Mouse (Mus musculus) liver, embryonic 12.5 days (tissue): Measurements from ENCODE around the gene Cdt1. TPM values are rescaled to one million over a fixed set of nuclear protein-coding genes. Genes with fewer than 3 reads are reported as not detected.

Source experiments
- ATAC-seq: fragments of 200-750 bp; cut with Nextera tagmentation; 2 replicates; pipeline ENCODE4 v1.8.0; 2017; ENCODE audit warnings: moderate number of reproducible peaks, mild to moderate bottlenecking, moderate library complexity
- H3K27ac ChIP-seq: fragments of 300-500 bp; sonication (generic); 2 replicates; pipeline ENCODE4 v1.5.1; 2016; ENCODE audit warnings: mild to moderate bottlenecking
- H3K27me3 ChIP-seq: fragments of 300-500 bp; sonication (generic); replicated peaks from 2 replicates; pipeline ENCODE4 v1.6.1; 2016; ENCODE audit warnings: mild to moderate bottlenecking, moderate library complexity
- H3K36me3 ChIP-seq: fragments of 300-500 bp; sonication (generic); 2 replicates; pipeline ENCODE4 v1.6.1; 2016; ENCODE audit warnings: mild to moderate bottlenecking, moderate library complexity
- H3K4me1 ChIP-seq: fragments of 300-500 bp; sonication (generic); 2 replicates; pipeline ENCODE4 v1.6.1; 2016
- H3K4me2 ChIP-seq: fragments of 300-500 bp; sonication (generic); 2 replicates; pipeline ENCODE4 v1.6.1; 2016; ENCODE audit warnings: mild to moderate bottlenecking, moderate library complexity
- H3K4me3 ChIP-seq: fragments of 300-500 bp; sonication (generic); 2 replicates; pipeline ENCODE4 v1.5.1; 2016; ENCODE audit warnings: mild to moderate bottlenecking, moderate library complexity
- H3K9ac ChIP-seq: fragments of 300-500 bp; sonication (generic); 2 replicates; pipeline ENCODE4 v1.6.1; 2016; ENCODE audit warnings: mild to moderate bottlenecking, moderate library complexity
- H3K9me3 ChIP-seq: fragments of 300-500 bp; sonication (generic); replicated peaks from 2 replicates; pipeline ENCODE4 v1.6.1; 2016; ENCODE audit warnings: mild to moderate bottlenecking, moderate library complexity
- WGBS: fragments of 180-500 bp; shearing (Covaris S2); methylation state at CpG from one replicate; pipeline ENCODE4 v1.1.7; 2016; ENCODE audit not compliant: insufficient replicate concordance; 5-methylcytosine and 5-hydroxymethylcytosine counted together
- polyA plus RNA-seq: library from polyadenylated mRNA; unstranded; fragments of >200 nt; fragmentation: Nextera tagmentation; extraction: Ambion mirVana; gene quantifications from 2 replicates; pipeline ENCODE4 v1.2.1, GENCODE M21; 2016

Gene Cdt1
- polyA plus RNA-seq, 1 experiment from 2014 or later = 65.7 TPM

DNA sequence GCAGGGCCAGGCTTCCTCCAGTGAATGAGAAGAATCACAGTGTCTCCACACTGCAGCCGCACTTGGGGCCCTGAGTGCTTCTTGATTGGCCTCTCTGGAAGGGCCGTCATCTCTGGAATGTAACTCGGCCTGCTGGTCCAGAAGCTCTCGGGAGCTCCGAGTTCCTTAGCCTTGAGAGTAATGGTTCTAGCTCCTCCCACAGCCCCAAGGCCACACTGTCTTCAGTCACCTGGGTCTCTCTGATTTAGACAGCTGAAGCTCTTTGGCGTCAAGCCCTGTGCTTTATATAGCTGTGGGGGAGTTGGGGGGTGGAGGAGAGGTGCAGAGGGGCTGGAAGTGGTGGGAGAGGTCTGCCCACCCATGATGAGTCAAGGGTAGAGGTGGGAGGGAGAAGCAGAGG is 30.8 kb upstream of the Cdt1 start:
- peak overlapping the region; percentile 39 for H3K4me3 ChIP-seq
- peaks cover 95% of the 10 kb centered on the region for H3K4me1 ChIP-seq
- WGBS = 38% methylated on average over 6 of the region's 6 CpGs
- H3K4me2 ChIP-seq = peak overlapping the region; percentile 80
- peak; percentile 4; the same call in 1 of the 2 replicates for ATAC-seq
- peaks cover 67% of the 10 kb centered on the region for H3K36me3 ChIP-seq
- peak overlapping the region; percentile 71 for H3K9ac ChIP-seq
- H3K27me3 ChIP-seq = no peaks in the 10 kb centered on the region
- peak overlapping the region; percentile 95 for H3K27ac ChIP-seq
- H3K9me3 ChIP-seq = no peaks in the 10 kb centered on the region

DNA sequence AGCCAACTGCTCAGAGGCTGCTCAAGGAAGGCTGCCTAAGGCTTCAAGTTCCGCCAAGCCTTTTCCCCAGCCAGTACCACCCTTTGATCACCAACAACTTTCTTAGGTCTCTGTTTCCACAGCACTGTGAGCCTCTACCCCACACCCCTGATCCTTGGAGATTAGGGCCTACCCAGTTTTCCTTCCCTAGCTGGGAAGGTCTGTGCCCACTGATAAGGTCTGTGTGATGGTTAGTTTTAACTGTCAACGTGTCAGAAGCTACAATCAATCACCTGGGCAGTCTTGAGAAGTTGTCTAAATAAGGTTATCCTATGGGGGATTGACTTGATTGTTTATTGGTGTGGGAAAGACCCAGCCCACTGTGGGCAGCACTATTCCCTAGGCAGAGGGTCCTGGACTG is 30.0 kb upstream of the Cdt1 start:
- peak overlapping the region; percentile 80 for H3K4me2 ChIP-seq
- 23% methylated on average over 2 of the region's 2 CpGs for WGBS
- H3K4me3 ChIP-seq = peak overlapping the region; percentile 39
- no peaks in the 10 kb centered on the region for H3K27me3 ChIP-seq
- H3K27ac ChIP-seq = peak overlapping the region; percentile 95
- peak overlapping the region; percentile 71 for H3K9ac ChIP-seq
- no peaks in the 10 kb centered on the region for H3K9me3 ChIP-seq
- ATAC-seq = peak; percentile 94
- H3K4me1 ChIP-seq = peaks cover 95% of the 10 kb centered on the region
- H3K36me3 ChIP-seq = peaks cover 67% of the 10 kb centered on the region

DNA sequence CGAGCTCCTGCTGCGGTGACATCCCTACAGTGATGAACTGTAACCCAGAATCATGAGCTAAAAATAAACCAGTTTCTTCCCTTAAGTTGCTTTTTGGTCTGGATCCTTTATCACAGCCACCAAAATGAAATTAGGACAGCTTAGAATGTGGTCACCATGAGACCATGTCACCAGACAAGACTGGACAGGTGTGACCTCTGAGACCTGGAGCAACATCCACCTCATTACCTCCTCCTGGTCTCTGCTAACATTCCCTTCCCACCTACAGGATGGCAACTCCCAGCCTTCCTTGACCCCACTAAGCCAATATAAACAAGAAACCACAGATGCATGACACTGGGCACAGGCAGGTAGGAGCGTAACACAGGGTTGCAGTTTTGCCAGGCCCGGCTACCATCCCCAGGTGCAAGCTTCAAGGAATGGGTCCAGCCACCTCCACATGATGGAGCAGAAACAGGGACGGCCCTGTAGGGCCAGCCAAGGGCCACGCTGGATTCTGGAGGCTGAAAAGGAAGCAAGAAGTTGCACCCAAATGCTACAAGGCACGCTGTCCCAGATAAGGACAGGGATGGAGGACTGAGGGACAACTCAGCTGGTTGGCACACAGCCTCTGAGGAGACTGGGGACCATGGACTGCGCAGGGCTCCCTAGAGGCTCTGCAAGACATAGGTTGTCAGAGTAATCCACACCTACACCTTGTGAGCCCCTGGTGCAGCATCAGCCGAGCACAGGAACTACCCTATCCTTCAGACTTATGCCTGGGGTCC is 29.3 kb upstream of the Cdt1 start:
- Histone ChIP-seq H3K27me3 (no peaks in the 10 kb centered on the region), H3K4me1 (peaks cover 95% of the 10 kb centered on the region), H3K9ac (peak overlapping the region; percentile 71), H3K27ac (peak overlapping the region; percentile 95), H3K9me3 (no peaks in the 10 kb centered on the region), H3K36me3 (peaks cover 68% of the 10 kb centered on the region), H3K4me3 (peak overlapping the region; percentile 39), H3K4me2 (peak overlapping the region; percentile 80)
- WGBS = 58% methylated on average over 9 of the region's 9 CpGs
- peak; percentile 36 for ATAC-seq

DNA sequence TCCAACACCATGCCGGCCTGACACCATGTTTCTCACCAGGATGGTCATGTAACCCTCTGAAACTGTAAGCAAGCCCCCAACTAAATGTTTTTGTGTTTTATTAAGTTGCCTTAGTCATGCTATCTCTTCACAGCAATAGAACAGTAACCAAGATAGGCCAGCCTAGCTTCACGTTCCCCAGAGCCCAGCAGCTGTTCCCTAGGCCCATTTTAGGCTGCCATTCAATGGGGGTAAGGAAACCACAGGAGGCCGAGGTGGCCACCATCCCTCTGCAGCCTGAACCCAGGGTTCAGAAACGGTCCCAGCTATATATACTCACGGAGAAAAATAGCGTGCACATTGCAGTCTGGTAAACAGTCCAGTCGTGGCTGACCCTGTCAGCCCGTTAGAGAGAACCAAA is 23.7 kb upstream of the Cdt1 start:
- peak overlapping the region; percentile 98; the same call in 1 of the 2 replicates for H3K4me2 ChIP-seq
- H3K9me3 ChIP-seq = no peaks in the 10 kb centered on the region
- WGBS = 76% methylated on average over 8 of the region's 8 CpGs
- no peak for ATAC-seq
- peaks cover 69% of the 10 kb centered on the region for H3K36me3 ChIP-seq
- H3K4me1 ChIP-seq = peaks cover 100% of the 10 kb centered on the region
- H3K27ac ChIP-seq = peak overlapping the region; percentile 98
- H3K4me3 ChIP-seq = no peak overlapping the region
- H3K27me3 ChIP-seq = no peaks in the 10 kb centered on the region
- peak overlapping the region; percentile 99; the same call in 1 of the 2 replicates for H3K9ac ChIP-seq

DNA sequence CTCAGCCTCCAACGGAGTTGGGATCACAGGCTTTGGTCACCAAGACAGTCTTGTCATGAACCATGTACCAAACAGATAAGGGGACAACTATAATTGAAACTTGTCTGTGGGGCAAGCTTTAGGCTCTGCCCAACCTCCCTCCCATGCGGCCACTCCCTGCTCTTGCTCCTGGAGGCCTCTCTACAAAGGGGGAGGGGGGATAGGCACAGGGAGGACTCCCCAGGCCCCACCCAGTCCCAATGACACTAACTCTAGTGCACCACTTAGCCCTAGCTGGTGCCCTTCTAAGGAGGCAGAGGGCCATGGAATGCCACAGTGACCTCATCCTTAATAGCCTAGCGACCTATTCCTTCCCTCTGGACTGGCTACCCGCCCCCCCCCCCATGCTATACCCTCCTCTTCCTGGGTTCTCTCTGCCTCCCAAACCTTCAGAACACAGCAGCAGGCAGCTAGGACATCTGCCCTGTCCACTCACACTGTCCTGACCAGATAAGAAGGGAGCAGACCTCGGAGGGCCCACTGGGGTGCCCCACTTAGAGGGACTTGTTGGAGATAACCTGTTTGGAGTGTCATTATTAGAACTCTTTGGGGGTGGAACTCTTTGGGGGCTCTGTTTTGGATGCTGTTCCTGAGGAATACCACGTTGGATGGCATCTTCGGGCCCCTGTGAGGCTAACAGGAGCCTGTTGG is 21.6 kb upstream of the Cdt1 start:
- Histone ChIP-seq H3K27me3 (no peaks in the 10 kb centered on the region), H3K27ac (peak overlapping the region; percentile 98), H3K4me2 (peak overlapping the region; percentile 98), H3K36me3 (peaks cover 54% of the 10 kb centered on the region), H3K4me1 (peaks cover 91% of the 10 kb centered on the region), H3K9ac (peak overlapping the region; percentile 99), H3K4me3 (peak overlapping the region; percentile 93), H3K9me3 (no peaks in the 10 kb centered on the region)
- peak; percentile 88 for ATAC-seq
- WGBS = 21% methylated on average over 7 of the region's 7 CpGs

DNA sequence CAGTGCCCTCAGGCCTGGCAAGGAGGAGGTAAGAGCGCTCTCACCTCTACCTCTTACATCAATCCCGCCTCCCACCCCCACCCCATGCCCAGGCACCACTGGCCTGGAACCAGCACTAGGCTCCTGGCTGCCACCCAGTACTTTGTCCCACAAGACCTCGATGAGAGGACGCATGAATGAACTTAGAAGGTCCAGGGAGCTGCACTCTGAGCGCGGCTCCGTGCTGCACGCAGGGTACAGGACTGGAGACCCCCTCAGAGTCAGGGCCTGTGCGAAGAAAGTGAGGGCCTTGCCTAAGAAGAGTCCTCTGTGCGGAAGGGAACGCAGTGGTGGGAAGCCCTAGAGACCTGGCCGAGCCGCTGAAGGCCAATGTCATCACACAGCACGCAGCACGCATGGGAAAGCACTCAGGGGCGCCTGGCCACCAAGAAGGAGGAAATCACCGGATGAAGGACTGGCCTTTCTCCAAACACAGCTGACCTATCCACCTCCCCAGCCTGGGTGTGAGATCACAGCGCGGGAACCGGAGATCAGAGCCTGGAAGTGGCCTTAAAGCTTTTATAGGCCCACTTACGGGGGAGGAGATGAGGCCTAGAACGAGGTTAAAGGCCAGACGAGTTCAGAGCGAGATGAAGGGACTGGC is 20.9 kb upstream of the Cdt1 start:
- peaks cover 87% of the 10 kb centered on the region for H3K4me1 ChIP-seq
- peak overlapping the region; percentile 99 for H3K9ac ChIP-seq
- H3K27me3 ChIP-seq = no peaks in the 10 kb centered on the region
- H3K4me3 ChIP-seq = peak overlapping the region; percentile 93
- H3K9me3 ChIP-seq = no peaks in the 10 kb centered on the region
- H3K36me3 ChIP-seq = peaks cover 47% of the 10 kb centered on the region
- no peak for ATAC-seq
- peak overlapping the region; percentile 98 for H3K4me2 ChIP-seq
- WGBS = 61% methylated on average over 24 of the region's 24 CpGs
- H3K27ac ChIP-seq = peak overlapping the region; percentile 98

DNA sequence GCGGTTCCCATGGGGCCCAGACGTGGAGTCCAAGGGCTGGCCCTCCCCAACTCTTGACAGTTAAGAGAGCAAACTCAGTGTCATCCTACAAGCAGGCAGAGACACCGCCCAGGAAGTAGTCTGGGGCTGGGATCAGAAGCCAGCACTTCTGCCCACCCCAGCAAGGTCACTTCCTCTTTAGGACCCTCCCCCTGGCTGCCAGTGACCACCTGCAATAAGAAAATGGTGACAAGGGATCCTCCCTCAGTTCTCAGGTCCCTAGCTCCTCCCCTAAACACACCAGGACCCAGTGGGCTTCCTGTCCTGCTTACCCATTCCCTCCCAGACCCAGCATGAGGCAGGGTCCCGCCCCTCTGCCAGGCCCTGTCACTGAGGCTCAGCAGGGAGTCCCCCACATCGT is 20.0 kb upstream of the Cdt1 start:
- peak overlapping the region; percentile 93 for H3K4me3 ChIP-seq
- peak overlapping the region; percentile 99 for H3K9ac ChIP-seq
- peaks cover 38% of the 10 kb centered on the region for H3K36me3 ChIP-seq
- peak overlapping the region; percentile 98 for H3K27ac ChIP-seq
- H3K4me2 ChIP-seq = peak overlapping the region; percentile 98
- WGBS = 4% methylated on average over 5 of the region's 5 CpGs
- peak; percentile 71 for ATAC-seq
- H3K4me1 ChIP-seq = peaks cover 81% of the 10 kb centered on the region
- H3K9me3 ChIP-seq = no peaks in the 10 kb centered on the region
- H3K27me3 ChIP-seq = no peaks in the 10 kb centered on the region

DNA sequence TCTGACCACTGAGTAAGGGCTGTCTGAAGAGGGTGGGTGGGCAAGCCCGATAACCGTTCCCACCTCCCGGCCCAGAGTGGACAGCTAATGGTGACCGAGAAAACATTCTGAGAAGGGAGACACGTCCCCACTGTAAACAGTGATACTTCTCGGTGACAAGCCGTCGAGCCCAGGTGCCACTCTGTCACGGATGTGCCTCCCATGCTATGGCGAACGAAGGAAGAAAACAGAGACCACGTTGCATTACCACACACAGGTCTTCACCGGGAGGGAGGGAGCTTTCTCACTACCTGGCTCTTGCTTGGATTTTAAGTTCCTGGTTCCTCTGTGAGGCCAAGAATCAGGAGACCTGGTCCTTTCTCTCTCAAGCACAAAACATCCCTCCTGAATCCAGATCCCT is 19.5 kb upstream of the Cdt1 start:
- peak overlapping the region; percentile 93 for H3K4me3 ChIP-seq
- H3K27me3 ChIP-seq = no peaks in the 10 kb centered on the region
- no peaks in the 10 kb centered on the region for H3K9me3 ChIP-seq
- H3K4me1 ChIP-seq = peaks cover 77% of the 10 kb centered on the region
- peak overlapping the region; percentile 98 for H3K4me2 ChIP-seq
- peaks cover 33% of the 10 kb centered on the region for H3K36me3 ChIP-seq
- H3K9ac ChIP-seq = peak overlapping the region; percentile 99
- H3K27ac ChIP-seq = peak overlapping the region; percentile 98
- ATAC-seq = no peak
- 27% methylated on average over 13 of the region's 13 CpGs for WGBS

DNA sequence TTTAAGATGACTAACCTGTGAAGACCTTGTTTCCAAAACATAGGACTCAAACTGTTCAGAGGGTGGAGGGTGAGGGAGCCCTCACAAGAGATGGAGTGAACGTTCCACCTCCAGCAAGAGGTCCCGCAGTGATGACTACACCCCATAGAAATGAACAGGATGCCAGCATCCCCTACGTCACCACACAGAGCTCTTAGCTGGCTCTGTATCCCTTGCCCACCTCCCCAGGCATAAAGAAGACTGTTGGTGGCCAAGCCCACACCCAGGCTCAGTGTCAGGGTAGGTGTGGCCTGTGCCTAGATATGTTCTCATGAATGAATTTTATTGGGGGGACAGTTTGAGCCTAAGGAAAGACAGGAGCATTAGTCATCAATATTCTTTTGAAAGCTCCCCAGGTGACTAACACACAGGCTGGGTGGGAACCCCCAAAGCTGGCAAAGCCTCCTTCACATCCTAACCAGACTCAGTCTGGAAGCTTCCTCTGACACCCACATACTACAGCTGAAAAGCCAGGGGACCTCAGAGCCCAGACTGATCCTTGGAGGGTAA is 18.9 kb upstream of the Cdt1 start:
- H3K9me3 ChIP-seq = no peaks in the 10 kb centered on the region
- no peak for ATAC-seq
- WGBS = 65% methylated on average over 3 of the region's 3 CpGs
- H3K27ac ChIP-seq = peak overlapping the region; percentile 98
- H3K4me1 ChIP-seq = peaks cover 77% of the 10 kb centered on the region
- peaks cover 27% of the 10 kb centered on the region for H3K36me3 ChIP-seq
- H3K4me2 ChIP-seq = peak overlapping the region; percentile 98
- H3K27me3 ChIP-seq = no peaks in the 10 kb centered on the region
- peak overlapping the region; percentile 99 for H3K9ac ChIP-seq
- H3K4me3 ChIP-seq = peak overlapping the region; percentile 93

DNA sequence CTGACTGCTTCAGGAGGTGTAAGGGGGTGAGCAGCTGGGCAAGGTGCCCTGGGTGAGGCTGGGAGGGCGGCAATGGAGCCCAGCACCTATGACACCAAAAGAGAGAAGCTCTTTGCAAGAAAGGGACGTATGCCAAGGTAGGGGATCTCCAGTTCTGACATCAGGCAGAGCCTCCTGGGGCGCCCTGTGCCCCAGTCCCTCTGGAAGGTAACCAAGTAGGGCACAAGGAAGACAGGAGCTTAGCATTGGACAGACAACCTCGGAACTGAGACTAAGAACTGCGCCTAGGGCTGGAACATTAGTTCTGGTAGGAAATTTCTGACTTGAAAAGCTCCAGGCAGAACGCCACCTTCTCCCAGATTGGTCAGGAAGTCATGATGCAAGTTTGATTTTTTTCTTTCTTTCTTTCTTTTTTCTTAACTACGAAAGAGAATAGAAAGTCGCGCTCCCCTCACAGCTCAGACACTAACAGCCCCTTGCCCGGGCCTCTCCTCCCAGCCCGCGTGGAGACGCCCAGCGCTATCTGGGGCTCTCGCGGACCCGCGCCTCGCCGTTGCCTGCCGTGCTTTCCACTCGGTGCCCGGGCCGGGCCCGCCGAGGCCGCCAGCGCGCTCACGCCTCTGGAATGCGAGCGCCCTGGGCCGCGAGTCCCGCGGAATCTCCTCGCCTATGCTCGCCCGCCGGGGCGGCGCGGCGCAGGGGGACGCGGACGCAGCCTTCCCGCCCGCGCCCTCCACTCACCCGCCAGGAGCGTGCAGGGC is 17.4 kb upstream of the Cdt1 start:
- Histone ChIP-seq H3K4me2 (peak overlapping the region; percentile 98), H3K4me3 (peak overlapping the region; percentile 93), H3K9ac (peak overlapping the region; percentile 99), H3K4me1 (peaks cover 77% of the 10 kb centered on the region), H3K27me3 (no peaks in the 10 kb centered on the region), H3K36me3 (peaks cover 14% of the 10 kb centered on the region), H3K27ac (peak overlapping the region; percentile 98), H3K9me3 (no peaks in the 10 kb centered on the region)
- WGBS = 2% methylated on average over 52 of the region's 52 CpGs
- peak; percentile 22; the same call in 1 of the 2 replicates for ATAC-seq

DNA sequence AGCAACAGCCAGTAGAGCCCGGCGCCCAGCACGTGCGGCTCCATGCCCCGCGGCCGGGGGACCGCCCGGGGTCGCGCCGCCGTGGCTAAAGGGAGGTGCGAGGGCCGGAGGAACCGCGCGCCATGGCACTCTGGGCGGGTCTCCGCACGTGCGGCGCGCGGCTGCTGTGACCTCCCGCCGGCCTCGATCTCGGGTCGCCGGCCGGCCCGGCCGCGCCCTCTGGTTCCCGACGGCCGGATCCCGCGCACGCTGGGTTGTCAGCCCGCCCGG is 16.9 kb upstream of the Cdt1 start:
- H3K4me3 ChIP-seq = peak overlapping the region; percentile 93
- H3K4me2 ChIP-seq = peak overlapping the region; percentile 98
- WGBS = under 1% methylated on average over 43 of the region's 43 CpGs
- no peaks in the 10 kb centered on the region for H3K27me3 ChIP-seq
- peaks cover 14% of the 10 kb centered on the region for H3K36me3 ChIP-seq
- H3K9ac ChIP-seq = peak overlapping the region; percentile 99
- no peaks in the 10 kb centered on the region for H3K9me3 ChIP-seq
- H3K27ac ChIP-seq = peak overlapping the region; percentile 98
- H3K4me1 ChIP-seq = peaks cover 77% of the 10 kb centered on the region
- peak; percentile 9 for ATAC-seq
